Mouse (Mus musculus) liver, postnatal 0 days (tissue): ENCODE results near the gene Ubtd1.

ENCODE experiments used
- CTCF ChIP-seq: sonication (generic); IDR thresholded peaks from 2 replicates; pipeline ENCODE4 v1.5.1; 2016; ENCODE audit warnings: antibody characterized with exemption, low read depth
- EP300 ChIP-seq: IDR thresholded peaks from 2 replicates; pipeline ENCODE4 v1.6.1; 2016; ENCODE audit warnings: antibody characterized with exemption, low read depth, mild to moderate bottlenecking

GRCm38 (mm10) chr19:41992971-41993370 is 11.4 kb downstream of the Ubtd1 start:
- no peak for TF ChIP-seq CTCF
- no peak for TF ChIP-seq EP300
